Mouse (Mus musculus): ENCODE results near the gene Cln3. TPM values are rescaled to one million over a fixed set of nuclear protein-coding genes. Genes with fewer than 3 reads are reported as not detected.

Gene Cln3
- total and polyA plus RNA-seq, 3 experiments: 12.8 to 33.2 (median 12.9) TPM

- TF ChIP-seq EP300 (IDR thresholded peaks at IDR 0.05; ENCODE audit: insufficient read depth, low read depth, low read length): no peak
- TF ChIP-seq CTCF (IDR thresholded peaks at IDR 0.05): no peak
- TF ChIP-seq POLR2A (IDR thresholded peaks at IDR 0.05; ENCODE audit: insufficient read depth, low read depth, low read length): no peak
Measured at GRCm38 (mm10) chr7:126602650-126603049, 17.0 kb upstream of the Cln3 start.

GRCm38 (mm10) chr7:126601896-126602295, 16.3 kb upstream of the Cln3 start:
- no peak for DNase-seq
- no peak for TF ChIP-seq POLR2A (IDR thresholded peaks at IDR 0.05; ENCODE audit: insufficient read depth, low read depth, low read length)
- no peak for TF ChIP-seq CTCF (IDR thresholded peaks at IDR 0.05)
- TF ChIP-seq EP300 (IDR thresholded peaks at IDR 0.05; ENCODE audit: insufficient read depth, low read depth, low read length): no peak
- H3K4me1 ChIP-seq (ENCODE audit: control insufficient read depth, insufficient read depth, low read length): no peaks in the 10 kb centered on the region
- intact Hi-C loops (cut with DNase I): no loop called here
- H3K4me3 ChIP-seq: no peak overlapping the region
- H3K79me2 ChIP-seq (replicated peaks; ENCODE audit: control insufficient read depth, insufficient read depth, low read length): no peaks in the 10 kb centered on the region
- no peak overlapping the region for H3K9ac ChIP-seq (ENCODE audit: low read depth, low read length)
- H3K36me3 ChIP-seq (ENCODE audit: control insufficient read depth, insufficient read depth, low read length): no peaks in the 10 kb centered on the region
- no peaks in the 10 kb centered on the region for H3K27me3 ChIP-seq (ENCODE audit: control insufficient read depth, insufficient read depth, low read length)
- no peak overlapping the region for H3K27ac ChIP-seq
- 34% methylated on average over 5 of the region's 5 CpGs for WGBS

More at GRCm38 (mm10) chr7:126602650-126603049, 17.0 kb upstream of the Cln3 start:
- Histone ChIP-seq H3K9ac (ENCODE audit: low read depth, low read length) (no peak overlapping the region), H3K36me3 (ENCODE audit: control insufficient read depth, insufficient read depth, low read length) (no peaks in the 10 kb centered on the region), H3K27me3 (ENCODE audit: control insufficient read depth, insufficient read depth, low read length) (no peaks in the 10 kb centered on the region), H3K4me1 (ENCODE audit: control insufficient read depth, insufficient read depth, low read length) (peaks cover 2% of the 10 kb centered on the region; the same call in 1 of the 2 replicates), H3K4me3 (no peak overlapping the region), H3K27ac (no peak overlapping the region), H3K79me2 (replicated peaks; ENCODE audit: control insufficient read depth, insufficient read depth, low read length) (no peaks in the 10 kb centered on the region)
- no peak for DNase-seq
- 66% methylated on average over 3 of the region's 3 CpGs for WGBS
- intact Hi-C loops (cut with DNase I): no loop called here

GRCm38 (mm10) chr7:126598919-126599318, 13.3 kb upstream of the Cln3 start:
- H3K4me3 ChIP-seq: no peak overlapping the region
- no peak overlapping the region; the same call in 1 of the 2 replicates for H3K9ac ChIP-seq (ENCODE audit: low read depth, low read length)
- H3K27me3 ChIP-seq (ENCODE audit: control insufficient read depth, insufficient read depth, low read length): no peaks in the 10 kb centered on the region
- no peaks in the 10 kb centered on the region for H3K79me2 ChIP-seq (replicated peaks; ENCODE audit: control insufficient read depth, insufficient read depth, low read length)
- WGBS: 61% methylated on average over 6 of the region's 6 CpGs
- TF ChIP-seq CTCF (IDR thresholded peaks at IDR 0.05) (no peak), EP300 (IDR thresholded peaks at IDR 0.05; ENCODE audit: insufficient read depth, low read depth, low read length) (no peak), POLR2A (IDR thresholded peaks at IDR 0.05; ENCODE audit: insufficient read depth, low read depth, low read length) (no peak)
- H3K27ac ChIP-seq: no peak overlapping the region
- intact Hi-C loops (cut with DNase I): no loop called here
- no peak for DNase-seq
- no peaks in the 10 kb centered on the region for H3K4me1 ChIP-seq (ENCODE audit: control insufficient read depth, insufficient read depth, low read length)
- no peaks in the 10 kb centered on the region for H3K36me3 ChIP-seq (ENCODE audit: control insufficient read depth, insufficient read depth, low read length)

GRCm38 (mm10) chr7:126596414-126596813, 10.8 kb upstream of the Cln3 start:
- Histone ChIP-seq H3K9ac (ENCODE audit: low read depth, low read length) (no peak overlapping the region), H3K79me2 (replicated peaks; ENCODE audit: control insufficient read depth, insufficient read depth, low read length) (no peaks in the 10 kb centered on the region), H3K4me1 (ENCODE audit: control insufficient read depth, insufficient read depth, low read length) (no peaks in the 10 kb centered on the region), H3K36me3 (ENCODE audit: control insufficient read depth, insufficient read depth, low read length) (no peaks in the 10 kb centered on the region), H3K27ac (no peak overlapping the region), H3K4me3 (no peak overlapping the region), H3K27me3 (ENCODE audit: control insufficient read depth, insufficient read depth, low read length) (no peaks in the 10 kb centered on the region)
- intact Hi-C loops (cut with DNase I): no loop called here
- 57% methylated on average over 6 of the region's 6 CpGs for WGBS
- DNase-seq: no peak
- TF ChIP-seq POLR2A (IDR thresholded peaks at IDR 0.05; ENCODE audit: insufficient read depth, low read depth, low read length): no peak
- TF ChIP-seq EP300 (IDR thresholded peaks at IDR 0.05; ENCODE audit: insufficient read depth, low read depth, low read length): no peak
- TF ChIP-seq CTCF (IDR thresholded peaks at IDR 0.05): no peak

GRCm38 (mm10) chr7:126595890-126596289, 10.3 kb upstream of the Cln3 start:
- no peaks in the 10 kb centered on the region for H3K79me2 ChIP-seq (replicated peaks; ENCODE audit: control insufficient read depth, insufficient read depth, low read length)
- WGBS: 78% methylated on average over 5 of the region's 5 CpGs
- H3K4me3 ChIP-seq: no peak overlapping the region
- no peak for DNase-seq
- H3K36me3 ChIP-seq (ENCODE audit: control insufficient read depth, insufficient read depth, low read length): no peaks in the 10 kb centered on the region
- H3K9ac ChIP-seq (ENCODE audit: low read depth, low read length): no peak overlapping the region
- intact Hi-C loops (cut with DNase I): no loop called here
- TF ChIP-seq POLR2A (IDR thresholded peaks at IDR 0.05; ENCODE audit: insufficient read depth, low read depth, low read length) (no peak), CTCF (IDR thresholded peaks at IDR 0.05) (no peak), EP300 (IDR thresholded peaks at IDR 0.05; ENCODE audit: insufficient read depth, low read depth, low read length) (no peak)
- H3K27ac ChIP-seq: no peak overlapping the region
- no peaks in the 10 kb centered on the region for H3K27me3 ChIP-seq (ENCODE audit: control insufficient read depth, insufficient read depth, low read length)
- H3K4me1 ChIP-seq (ENCODE audit: control insufficient read depth, insufficient read depth, low read length): no peaks in the 10 kb centered on the region

GRCm38 (mm10) chr7:126594862-126595561, 9.4 kb upstream of the Cln3 start, which contains the start of gene Il27:
TSS of gene Il27 (minus strand) at chr7:126594941.
- Histone ChIP-seq H3K4me3 (no peak within 1 kb of the TSS), H3K79me2 (replicated peaks; ENCODE audit: control insufficient read depth, insufficient read depth, low read length) (no peaks in the 10 kb centered on the region), H3K27ac (no peak within 1 kb of the TSS), H3K9ac (ENCODE audit: low read depth, low read length) (no peak within 1 kb of the TSS), H3K4me1 (ENCODE audit: control insufficient read depth, insufficient read depth, low read length) (no peaks in the 10 kb centered on the region), H3K27me3 (ENCODE audit: control insufficient read depth, insufficient read depth, low read length) (no peaks in the 10 kb centered on the region), H3K36me3 (ENCODE audit: control insufficient read depth, insufficient read depth, low read length) (no peaks in the 10 kb centered on the region)
- intact Hi-C loops (cut with DNase I): no loop called here
- 70% methylated on average over 11 of the region's 11 CpGs for WGBS
- DNase-seq: no peak
- no peak for TF ChIP-seq CTCF (IDR thresholded peaks at IDR 0.05)
- no peak for TF ChIP-seq POLR2A (IDR thresholded peaks at IDR 0.05; ENCODE audit: insufficient read depth, low read depth, low read length)
- TF ChIP-seq EP300 (IDR thresholded peaks at IDR 0.05; ENCODE audit: insufficient read depth, low read depth, low read length): no peak

All from heart, adult 2 months (tissue).